Mouse (Mus musculus) lung, embryonic 16.5 days (tissue): Measurements from ENCODE around the gene Cdk14. TPM values are rescaled to one million over a fixed set of nuclear protein-coding genes. Genes with fewer than 3 reads are reported as not detected.

Experiments used
- ATAC-seq: fragments of 200-750 bp; cut with Nextera tagmentation; 2 replicates; pipeline ENCODE4 v1.8.0; 2017; ENCODE audit warnings: low read depth, mild to moderate bottlenecking, moderate library complexity
- H3K27ac ChIP-seq: fragments of 300-500 bp; sonication (generic); 2 replicates; pipeline ENCODE4 v1.5.1; 2014; ENCODE audit warnings: mild to moderate bottlenecking, control low read depth, low read length
- H3K27me3 ChIP-seq: fragments of 300-500 bp; sonication (generic); 2 replicates; pipeline ENCODE4 v1.6.1; 2014; ENCODE audit warnings: low read depth, low read length, mixed read lengths; ENCODE audit not compliant: control insufficient read depth, insufficient read depth
- H3K36me3 ChIP-seq: fragments of 300-500 bp; sonication (generic); 2 replicates; pipeline ENCODE4 v1.6.1; 2014; ENCODE audit warnings: low read length; ENCODE audit not compliant: control insufficient read depth, insufficient read depth
- H3K4me1 ChIP-seq: fragments of 300-500 bp; sonication (generic); replicated peaks from 2 replicates; pipeline ENCODE4 v1.6.1; 2014; ENCODE audit warnings: low read length, mixed read lengths; ENCODE audit not compliant: control insufficient read depth, insufficient read depth
- H3K4me2 ChIP-seq: fragments of 300-500 bp; sonication (generic); 2 replicates; pipeline ENCODE4 v1.6.1; 2014; ENCODE audit warnings: low read depth, low read length, control low read depth
- H3K4me3 ChIP-seq: fragments of 300-500 bp; sonication (generic); 2 replicates; pipeline ENCODE4 v1.5.1; 2014; ENCODE audit warnings: mild to moderate bottlenecking, low read length, control low read depth
- H3K9ac ChIP-seq: fragments of 300-500 bp; sonication (generic); 2 replicates; pipeline ENCODE4 v1.6.1; 2014; ENCODE audit warnings: low read length, control low read depth
- H3K9me3 ChIP-seq: fragments of 300-500 bp; sonication (generic); 2 replicates; pipeline ENCODE4 v1.6.1; 2016; ENCODE audit warnings: low read length; ENCODE audit not compliant: control insufficient read depth
- WGBS: fragments of 180-500 bp; shearing (Covaris S2); extraction: QIAGEN DNeasy Blood & Tissue Kit; methylation state at CpG from one replicate; pipeline ENCODE4 v1.1.7; 2014; 5-methylcytosine and 5-hydroxymethylcytosine counted together
- polyA plus RNA-seq: library from polyadenylated mRNA; unstranded; fragments of >200 nt; fragmentation: Nextera tagmentation; extraction: Ambion mirVana; gene quantifications from 2 replicates; pipeline ENCODE4 v1.2.1, GENCODE M21; 2015

The Cdk14 gene
- polyA plus RNA-seq, 1 experiment from 2014 or later, result 28.6 TPM

DNA sequence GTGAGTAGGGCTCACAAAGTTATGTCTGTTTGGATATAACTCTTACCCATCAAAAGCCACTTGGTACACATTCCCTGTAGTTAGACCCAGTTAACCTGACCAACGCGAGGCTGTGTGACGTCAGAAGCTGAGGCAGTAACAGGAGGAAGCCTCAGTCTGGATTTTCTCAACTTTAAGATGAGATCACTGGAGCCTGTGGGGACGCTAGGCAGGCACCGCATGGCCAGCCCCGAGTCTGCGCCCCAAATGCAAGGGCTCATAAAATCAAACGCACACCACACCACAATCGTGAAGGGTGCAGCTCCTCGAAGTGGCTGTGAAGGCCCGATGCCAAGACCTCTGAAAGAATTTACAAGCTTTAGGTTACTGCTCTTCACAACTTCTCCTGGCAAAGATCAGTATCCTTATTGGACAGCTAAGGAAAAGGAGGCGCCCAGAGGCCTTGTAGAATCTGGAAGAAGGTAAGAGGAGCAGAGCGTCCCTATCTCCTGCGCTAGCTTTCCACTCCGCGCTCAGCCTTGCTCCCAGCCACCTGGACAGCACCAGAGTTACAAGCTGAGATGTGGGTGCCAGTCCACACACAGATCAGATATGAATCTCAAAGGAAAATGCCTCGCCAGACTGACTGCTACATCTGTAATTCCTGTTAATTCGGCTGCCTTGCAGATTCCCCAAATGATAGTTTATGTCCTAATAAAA is 61.9 kb downstream of the Cdk14 start:
- H3K9me3 ChIP-seq, result peaks cover 3% of the 10 kb centered on the region; the same call in 1 of the 2 replicates
- no peak overlapping the region for H3K4me2 ChIP-seq
- WGBS, result 70% methylated on average over 18 of the region's 18 CpGs
- H3K36me3 ChIP-seq, result peaks cover 11% of the 10 kb centered on the region
- ATAC-seq, result peak; percentile 36; the same call in 1 of the 2 replicates
- H3K27me3 ChIP-seq, result no peaks in the 10 kb centered on the region
- peak overlapping the region; percentile 15; the same call in 1 of the 2 replicates for H3K27ac ChIP-seq
- peaks cover 28% of the 10 kb centered on the region for H3K4me1 ChIP-seq
- no peak overlapping the region for H3K4me3 ChIP-seq
- H3K9ac ChIP-seq, result no peak overlapping the region

DNA sequence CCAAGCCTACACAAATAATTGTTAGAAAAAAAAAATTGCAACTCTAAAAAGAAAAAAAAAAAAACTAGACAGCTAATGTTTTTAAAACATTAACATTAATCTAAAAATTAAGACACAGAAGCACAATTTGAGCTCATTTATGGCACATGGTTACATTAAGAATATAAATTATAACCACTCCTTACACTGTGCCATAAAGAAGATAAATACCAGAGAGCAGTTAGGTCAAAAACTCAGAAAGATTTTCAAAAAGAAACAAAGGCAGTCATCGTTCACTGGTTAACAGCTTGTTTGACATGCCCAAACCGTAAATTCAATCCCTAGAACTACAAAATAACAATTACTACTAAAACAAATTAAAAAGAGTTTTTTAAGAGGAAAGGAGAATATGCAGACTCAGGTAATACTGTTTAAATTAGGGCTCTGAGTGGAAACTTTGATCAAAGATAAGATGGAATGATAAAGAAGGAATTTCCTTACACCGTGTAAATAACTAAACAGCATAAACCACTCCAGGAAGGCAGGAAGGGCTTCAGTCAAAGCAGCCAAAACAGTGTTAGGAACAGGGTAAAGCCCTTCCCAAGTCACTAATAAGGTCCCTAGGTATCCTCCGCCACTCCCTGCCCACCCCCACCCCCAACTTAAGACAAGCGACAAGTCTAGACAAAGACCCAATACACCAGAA is 65.3 kb downstream of the Cdk14 start:
- Histone ChIP-seq H3K4me1 (peaks cover 23% of the 10 kb centered on the region), H3K27ac (no peak overlapping the region), H3K27me3 (no peaks in the 10 kb centered on the region), H3K9me3 (no peaks in the 10 kb centered on the region), H3K9ac (no peak overlapping the region), H3K36me3 (0 out of 2 replicates have a peak, but pooled peaks cover 2% of the 10 kb centered on the region), H3K4me2 (no peak overlapping the region), H3K4me3 (no peak overlapping the region)
- ATAC-seq, result 0 out of 2 replicates have a peak, but pooled peaks have one; percentile 16
- 23% methylated on average over 5 of the region's 5 CpGs for WGBS

DNA sequence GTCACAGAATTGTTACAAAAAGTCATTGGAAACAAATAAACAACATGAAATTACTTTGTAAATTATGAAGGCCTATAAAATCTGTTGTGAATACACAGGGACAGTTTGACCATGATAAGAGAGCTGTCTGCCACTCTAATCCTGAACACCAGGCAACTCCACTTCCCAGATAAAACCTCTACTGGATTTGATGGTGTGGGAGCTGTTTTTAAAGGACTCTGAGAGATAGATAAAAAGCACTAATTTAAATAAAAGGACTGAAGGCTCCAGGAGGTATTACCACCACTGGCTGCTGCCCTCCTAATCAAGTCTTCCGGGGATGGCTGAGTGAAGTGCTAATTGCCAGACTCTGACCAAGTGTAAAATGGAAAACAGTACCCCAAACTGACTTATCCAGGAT is 66.2 kb downstream of the Cdk14 start:
- Histone ChIP-seq H3K36me3 (no peaks in the 10 kb centered on the region), H3K27ac (no peak overlapping the region), H3K27me3 (no peaks in the 10 kb centered on the region), H3K4me2 (no peak overlapping the region), H3K4me3 (no peak overlapping the region), H3K9me3 (no peaks in the 10 kb centered on the region), H3K9ac (no peak overlapping the region), H3K4me1 (peaks cover 23% of the 10 kb centered on the region)
- 40% methylated on average over 1 of the region's 1 CpGs for WGBS
- ATAC-seq, result no peak

DNA sequence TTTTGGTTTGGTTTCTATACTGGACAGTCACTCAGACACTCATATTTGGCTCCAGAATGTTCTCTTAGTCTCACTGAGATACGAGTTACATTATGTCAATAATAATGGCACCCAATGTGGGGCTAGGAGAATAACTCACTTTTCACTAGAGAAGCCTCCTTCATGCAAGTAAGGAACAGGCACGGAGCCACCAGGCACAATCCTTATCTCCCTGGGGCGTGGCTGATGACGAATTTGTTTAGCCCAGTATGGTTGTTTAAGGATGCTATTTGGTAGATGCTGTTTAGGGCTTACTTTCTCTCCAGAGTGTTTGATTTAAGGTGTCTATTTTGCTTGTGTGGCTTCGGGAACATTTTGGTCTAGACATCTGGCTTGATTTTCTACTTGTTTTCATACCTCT is 75.5 kb downstream of the Cdk14 start:
- Histone ChIP-seq H3K27ac (no peak overlapping the region), H3K9ac (no peak overlapping the region), H3K27me3 (no peaks in the 10 kb centered on the region), H3K9me3 (no peaks in the 10 kb centered on the region), H3K36me3 (no peaks in the 10 kb centered on the region), H3K4me2 (no peak overlapping the region), H3K4me3 (no peak overlapping the region), H3K4me1 (peaks cover 32% of the 10 kb centered on the region)
- no peak for ATAC-seq
- 66% methylated on average over 5 of the region's 5 CpGs for WGBS

DNA sequence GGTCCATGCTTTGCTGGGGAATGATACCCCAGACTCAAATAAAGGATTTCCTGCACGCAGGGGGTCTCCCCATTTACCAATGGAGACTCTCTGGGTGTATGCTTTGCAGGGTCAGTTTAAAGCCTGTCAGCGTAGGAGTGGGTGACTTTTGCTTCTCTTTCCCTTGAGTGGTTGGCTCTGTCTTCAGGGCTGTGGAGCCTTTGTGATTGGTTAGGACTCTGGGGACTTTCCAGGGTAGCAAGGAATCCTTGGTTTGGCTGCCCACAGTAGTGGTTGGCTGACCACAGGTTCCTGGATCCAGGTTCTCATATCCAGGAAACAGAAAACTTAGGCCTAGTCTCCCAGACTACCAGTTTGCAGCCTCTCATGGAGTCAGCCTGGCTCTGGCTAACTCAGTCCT is 76.4 kb downstream of the Cdk14 start:
- ATAC-seq, result no peak
- 75% methylated on average over 2 of the region's 2 CpGs for WGBS
- H3K9ac ChIP-seq, result 0 out of 2 replicates have a peak overlapping the region, but pooled peaks have one; percentile 6

DNA sequence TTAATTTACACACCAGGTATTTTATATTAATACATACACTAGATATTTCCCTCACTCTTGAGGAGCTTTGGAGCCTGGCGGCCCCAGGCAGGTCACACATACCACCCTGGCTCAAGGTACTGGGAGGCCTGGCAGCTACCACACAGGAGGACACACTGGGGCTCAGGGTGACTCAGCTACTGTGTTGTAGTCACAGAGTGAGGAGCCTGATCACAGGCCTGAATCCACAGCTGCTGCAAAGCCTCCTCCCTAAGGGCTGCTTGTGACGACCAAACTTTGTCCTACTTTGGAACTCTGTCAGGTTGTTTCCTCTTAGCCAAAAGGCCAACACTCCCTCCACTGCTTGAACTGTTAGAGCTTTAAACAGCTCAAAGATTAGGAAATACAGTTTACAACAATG is 76.8 kb downstream of the Cdk14 start:
- H3K9me3 ChIP-seq, result 0 out of 2 replicates have a peak, but pooled peaks cover 1% of the 10 kb centered on the region
- peak; percentile 66 for ATAC-seq
- peaks cover 32% of the 10 kb centered on the region for H3K4me1 ChIP-seq
- H3K36me3 ChIP-seq, result no peaks in the 10 kb centered on the region
- H3K4me3 ChIP-seq, result no peak overlapping the region
- 0 out of 2 replicates have a peak overlapping the region, but pooled peaks have one; percentile 41 for H3K9ac ChIP-seq
- no peak overlapping the region for H3K4me2 ChIP-seq
- H3K27ac ChIP-seq, result peak overlapping the region; percentile 95
- no peaks in the 10 kb centered on the region for H3K27me3 ChIP-seq
- WGBS, result 18% methylated on average over 2 of the region's 2 CpGs

More for the DNA sequence above, 76.4 kb downstream of the Cdk14 start:
- Histone ChIP-seq H3K4me3 (no peak overlapping the region), H3K27ac (peak overlapping the region; percentile 95), H3K9me3 (no peaks in the 10 kb centered on the region), H3K27me3 (no peaks in the 10 kb centered on the region), H3K4me1 (peaks cover 32% of the 10 kb centered on the region), H3K4me2 (no peak overlapping the region), H3K36me3 (no peaks in the 10 kb centered on the region)

DNA sequence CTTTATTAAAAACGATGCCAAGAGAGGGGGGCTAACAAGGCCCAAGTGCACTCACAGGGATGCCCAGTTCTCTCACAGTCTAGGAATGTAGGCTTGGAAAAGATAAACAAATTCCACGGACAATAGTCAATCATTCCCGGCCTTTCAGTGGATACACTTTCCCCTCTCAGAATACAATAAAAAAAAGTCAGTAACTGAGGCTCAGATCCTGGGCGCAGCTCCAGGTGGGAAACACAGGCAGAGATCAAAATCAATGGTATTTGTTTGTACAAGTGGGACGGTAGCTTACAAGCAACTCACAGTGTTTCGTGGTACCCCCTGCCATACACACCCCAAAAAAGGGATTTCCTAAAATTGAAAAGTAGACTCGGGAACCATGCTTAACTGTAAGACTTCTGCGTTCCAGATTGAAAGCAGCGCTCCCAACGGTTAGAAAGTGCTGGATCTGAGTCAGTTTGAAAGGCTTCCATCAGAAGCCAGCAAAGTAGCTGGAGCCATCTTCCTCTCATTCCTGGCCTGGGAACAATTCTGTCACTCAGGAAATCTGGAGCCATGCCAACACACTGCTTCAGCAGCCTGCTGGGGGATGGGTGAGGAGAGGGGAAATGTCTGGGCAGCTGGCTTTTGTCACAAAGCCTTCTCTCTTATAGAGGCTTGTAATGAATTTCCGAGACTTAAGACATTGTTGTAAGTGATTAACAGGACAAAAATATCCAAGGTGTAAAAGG is 77.5 kb downstream of the Cdk14 start:
- Histone ChIP-seq H3K4me2 (peak overlapping the region; percentile 49), H3K27me3 (no peaks in the 10 kb centered on the region), H3K9me3 (0 out of 2 replicates have a peak, but pooled peaks cover 2% of the 10 kb centered on the region), H3K4me1 (peaks cover 32% of the 10 kb centered on the region), H3K4me3 (peak overlapping the region; percentile 19; the same call in 1 of the 2 replicates), H3K36me3 (no peaks in the 10 kb centered on the region), H3K9ac (no peak overlapping the region), H3K27ac (peak overlapping the region; percentile 92)
- peak; percentile 94 for ATAC-seq
- WGBS, result 9% methylated on average over 11 of the region's 11 CpGs

DNA sequence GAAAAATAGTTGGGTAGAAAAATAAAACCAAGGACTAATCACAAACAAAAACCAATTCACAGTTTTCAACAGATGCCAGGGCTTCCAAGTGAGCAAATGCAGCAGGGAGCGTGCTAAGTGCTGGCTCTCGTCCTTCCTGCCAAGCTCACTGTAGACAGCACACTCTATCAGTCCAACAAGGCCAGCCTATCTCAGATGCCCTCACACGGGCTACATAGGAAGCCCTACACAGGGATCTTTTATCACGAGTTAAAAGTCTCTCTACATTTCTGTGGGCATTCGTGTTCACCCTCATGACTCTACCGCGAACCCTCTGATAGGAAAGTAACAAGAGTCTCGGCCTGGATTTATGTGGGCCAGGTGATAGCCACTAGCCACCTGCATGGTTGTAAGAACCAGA is 78.5 kb downstream of the Cdk14 start:
- H3K36me3 ChIP-seq, result no peaks in the 10 kb centered on the region
- H3K4me2 ChIP-seq, result no peak overlapping the region
- 43% methylated on average over 8 of the region's 8 CpGs for WGBS
- no peak overlapping the region for H3K9ac ChIP-seq
- no peak overlapping the region for H3K4me3 ChIP-seq
- H3K4me1 ChIP-seq, result peaks cover 32% of the 10 kb centered on the region
- no peak for ATAC-seq
- peak overlapping the region; percentile 92 for H3K27ac ChIP-seq
- no peaks in the 10 kb centered on the region for H3K27me3 ChIP-seq
- 0 out of 2 replicates have a peak, but pooled peaks cover 2% of the 10 kb centered on the region for H3K9me3 ChIP-seq

DNA sequence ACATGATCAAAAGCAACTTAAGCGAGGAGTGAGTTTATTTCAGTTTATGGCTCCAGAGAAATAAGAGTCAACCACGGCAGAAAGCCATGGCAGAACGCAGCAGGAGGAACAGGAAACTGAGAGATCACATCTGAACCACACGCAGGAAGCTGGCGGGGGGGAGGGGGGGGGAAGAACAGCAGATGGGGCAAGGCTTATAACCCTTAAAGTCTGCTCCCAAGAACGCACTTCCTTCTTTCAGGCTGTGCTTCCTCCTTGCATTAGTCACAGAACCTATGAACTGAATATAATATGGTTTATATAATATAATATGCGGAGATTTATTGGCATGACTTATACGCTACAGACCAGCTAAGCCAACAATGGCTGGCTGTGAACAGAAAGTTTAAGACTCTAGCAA is 86.2 kb downstream of the Cdk14 start:
- ATAC-seq, result no peak
- no peak overlapping the region for H3K27ac ChIP-seq
- H3K4me2 ChIP-seq, result no peak overlapping the region
- 86% methylated on average over 8 of the region's 8 CpGs for WGBS
- 0 out of 2 replicates have a peak, but pooled peaks cover 3% of the 10 kb centered on the region for H3K4me1 ChIP-seq
- no peaks in the 10 kb centered on the region for H3K36me3 ChIP-seq
- no peak overlapping the region for H3K4me3 ChIP-seq
- H3K9ac ChIP-seq, result no peak overlapping the region
- no peaks in the 10 kb centered on the region for H3K27me3 ChIP-seq
- H3K9me3 ChIP-seq, result 0 out of 2 replicates have a peak, but pooled peaks cover 2% of the 10 kb centered on the region
